Mouse (Mus musculus) kidney, adult 18-20 months (tissue): Measurements from ENCODE around the gene Med4.

ENCODE experiments used
- DNase-seq: peaks from one replicate; pipeline ENCODE4 v3.0.0; 2021

Med4 gene

DNA sequence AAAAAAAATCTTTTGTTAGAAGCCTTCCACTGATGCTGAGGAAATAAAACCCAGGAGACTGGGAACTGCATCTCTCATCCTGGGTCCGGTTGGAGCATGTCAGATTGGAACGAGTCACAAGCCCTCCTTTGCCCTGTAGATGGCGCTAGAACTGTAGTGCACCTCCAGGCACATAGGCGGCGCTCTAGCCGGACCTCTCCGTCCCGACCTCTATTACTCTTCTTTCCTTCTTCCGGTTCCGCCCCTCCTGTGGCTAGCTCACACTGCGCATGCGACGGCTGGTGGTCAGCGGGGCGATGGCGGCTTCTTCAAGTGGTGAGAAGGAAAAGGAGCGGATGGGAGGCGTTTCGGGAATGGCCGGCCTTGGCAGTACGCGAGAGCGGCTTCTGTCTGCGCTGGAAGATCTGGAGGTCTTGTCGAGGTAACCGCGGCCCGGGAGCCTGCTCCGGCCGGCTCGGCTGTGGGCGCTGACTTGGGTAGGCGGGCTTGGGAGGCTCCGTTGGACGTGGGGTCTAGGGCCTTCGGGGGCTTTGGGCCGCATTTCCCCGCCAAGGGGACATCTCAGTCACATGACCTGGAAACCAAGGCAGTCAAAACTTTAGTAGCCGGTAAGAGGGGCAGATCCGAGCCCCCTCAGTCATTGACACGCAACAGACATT is at the start of gene Med4:
Gene Med4 (plus strand): TSS at position 261 of the 659 bp plus-strand sequence.
- peak; percentile 96 for DNase-seq

DNA sequence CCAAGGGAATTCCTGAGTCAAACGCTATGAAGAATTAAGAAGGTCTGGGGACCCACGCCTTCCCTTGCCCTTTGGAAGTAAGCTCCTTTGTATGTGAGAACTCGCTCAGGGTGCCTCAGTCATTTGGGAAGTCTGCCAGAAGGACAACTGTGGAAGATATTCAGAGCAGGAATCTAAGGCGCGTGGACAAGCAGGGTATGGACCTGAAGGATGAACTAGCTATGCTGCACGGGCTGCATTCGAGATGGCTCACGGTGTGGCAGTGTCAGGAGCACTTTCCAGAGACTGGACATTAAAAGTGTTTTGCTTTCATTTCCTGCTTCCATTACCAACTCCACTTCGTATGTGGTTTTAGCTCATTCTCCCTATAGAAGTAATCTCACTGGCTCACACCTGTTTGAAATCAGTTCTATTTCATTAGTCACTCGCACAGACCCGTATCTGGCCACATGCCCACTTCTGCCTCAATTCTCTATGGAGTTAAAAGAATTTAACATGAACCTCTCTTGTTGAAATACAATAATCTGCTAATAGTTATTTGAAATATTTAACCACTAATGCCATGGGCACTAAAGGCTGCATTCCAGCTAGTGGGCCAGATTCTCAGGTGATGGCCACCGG is 49.2 kb upstream of the Med4 start:
- no peak for DNase-seq

DNA sequence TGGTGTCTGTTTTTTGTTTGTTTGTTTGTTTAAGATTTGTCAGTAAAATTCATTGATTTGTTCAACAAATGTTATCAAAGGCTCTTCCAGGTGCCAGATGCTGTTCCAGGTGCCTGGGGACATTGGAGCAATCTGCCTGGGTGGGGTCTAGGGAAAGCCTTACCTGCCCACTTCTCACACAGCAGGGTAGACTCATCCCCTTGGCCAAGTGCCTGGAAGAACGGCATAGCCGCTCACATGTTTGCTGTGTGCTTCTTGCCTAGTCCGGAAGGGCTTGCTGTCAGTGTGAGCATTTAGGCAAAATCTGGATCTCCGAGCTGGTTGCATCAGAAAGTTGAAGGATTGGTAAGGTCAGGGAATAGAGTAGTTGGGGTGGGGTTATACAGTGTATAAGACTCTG is 47.6 kb upstream of the Med4 start:
- no peak for DNase-seq

DNA sequence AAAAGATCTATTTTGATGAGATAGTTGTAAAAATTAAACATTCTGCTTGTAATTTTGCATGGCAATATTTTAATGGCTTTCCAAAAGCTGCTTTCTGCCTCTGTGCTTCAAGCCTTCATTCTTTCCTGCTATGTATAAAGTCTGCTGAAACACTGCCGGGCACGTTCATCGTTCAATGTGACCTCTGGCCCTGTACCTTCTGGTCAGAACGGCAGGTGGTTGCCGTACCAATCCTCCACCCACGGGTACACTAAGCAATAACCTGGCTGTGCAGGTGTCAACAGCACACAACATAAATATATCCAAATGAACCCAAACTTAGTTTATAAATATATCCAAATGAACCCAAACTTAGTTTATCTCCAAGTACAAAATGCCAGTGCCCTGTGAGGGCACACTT is 42.1 kb upstream of the Med4 start:
- DNase-seq: peak; percentile 38

DNA sequence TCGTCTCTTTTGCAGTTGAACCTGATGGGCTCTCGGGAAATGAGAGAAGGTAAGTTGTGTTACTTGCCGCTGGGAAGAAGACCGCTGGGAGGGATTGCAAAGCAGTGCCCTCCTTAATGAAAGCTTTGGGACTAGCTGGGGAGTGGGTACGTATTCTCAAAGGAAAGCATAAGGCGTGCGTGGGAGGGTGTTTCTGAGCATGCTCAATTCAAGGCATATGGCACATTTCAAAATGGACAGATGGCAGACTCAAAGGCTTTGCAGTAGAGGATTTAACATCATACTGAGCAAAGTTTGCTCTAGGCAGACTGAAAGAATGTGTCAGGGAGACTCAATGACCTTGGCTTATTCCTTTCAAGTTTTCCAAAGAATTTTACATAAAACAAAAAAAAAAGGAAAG is 40.3 kb upstream of the Med4 start:
- DNase-seq: no peak

DNA sequence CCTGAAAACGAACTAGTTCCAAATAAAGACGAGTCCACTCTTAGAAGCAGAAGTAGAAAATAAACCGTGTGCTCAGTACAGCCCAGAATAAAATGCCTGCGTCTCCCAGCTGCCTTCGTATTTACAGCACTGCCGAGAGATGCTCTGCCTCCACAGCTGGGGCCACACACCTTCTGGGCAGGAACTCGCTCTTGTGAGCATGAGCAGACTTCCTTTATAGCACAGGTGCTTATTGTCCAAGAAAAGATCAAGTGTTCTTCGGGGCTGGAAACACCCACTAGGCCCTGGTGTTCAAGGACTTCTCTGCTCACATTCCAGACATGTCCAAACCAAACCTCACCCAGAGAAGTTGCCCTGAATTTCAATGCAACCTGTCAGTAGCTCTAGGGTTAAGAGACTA is 39.2 kb upstream of the Med4 start:
- DNase-seq: no peak

DNA sequence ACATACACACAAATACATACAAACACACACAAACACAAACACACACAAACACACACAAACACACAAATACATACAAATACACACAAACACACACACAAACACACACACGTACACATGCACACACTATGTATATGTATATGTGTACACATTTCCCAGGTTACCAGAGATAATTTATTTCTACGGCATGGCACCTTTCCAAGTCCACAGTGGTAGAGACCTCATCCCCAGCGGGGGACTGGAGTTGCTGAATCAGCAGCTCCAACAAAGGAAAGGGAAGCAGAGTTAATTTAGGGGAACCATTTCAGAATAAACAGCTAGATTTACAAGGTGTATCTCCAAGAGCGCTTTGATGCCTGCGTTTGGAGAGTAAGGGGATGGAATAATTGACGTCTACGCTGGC is 37.6 kb upstream of the Med4 start:
- DNase-seq: no peak

DNA sequence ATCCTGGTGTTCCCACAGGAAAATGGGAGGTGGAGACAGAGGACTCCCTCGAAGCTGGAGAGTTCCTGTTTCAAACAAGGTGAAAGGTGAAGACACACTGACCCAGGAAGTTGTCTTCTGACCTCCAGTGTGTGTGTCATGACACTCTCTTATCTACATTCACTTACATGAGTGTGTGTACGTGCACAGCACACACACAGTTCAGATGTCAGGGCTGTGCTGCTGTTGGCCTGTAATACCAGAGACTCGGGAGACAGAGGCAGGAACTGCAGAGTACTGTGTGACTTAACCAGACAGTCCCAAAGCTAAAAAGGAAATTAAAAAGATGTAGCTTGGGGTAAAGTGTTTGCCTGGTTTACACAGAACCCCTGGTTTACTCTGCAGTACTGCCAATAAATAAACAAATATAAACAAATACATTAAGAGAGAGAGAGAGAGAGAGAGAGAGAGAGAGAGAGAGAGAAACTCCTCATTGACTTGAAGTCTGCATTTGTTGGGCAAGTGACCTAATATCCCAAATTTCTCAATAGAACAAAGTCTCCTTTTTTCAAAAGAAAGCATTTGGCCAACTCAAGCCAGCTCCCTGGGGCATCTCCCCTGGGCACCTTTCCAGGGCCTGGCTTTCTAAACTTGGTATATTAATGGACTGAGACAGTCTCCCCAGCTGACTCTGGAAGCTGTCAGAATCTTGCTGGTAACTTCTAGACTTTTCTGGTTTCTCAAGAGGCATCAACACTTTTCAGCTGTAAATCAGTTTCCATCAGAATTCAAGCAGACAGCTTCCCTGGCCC is 36.0 kb upstream of the Med4 start:
- peak; percentile 73 for DNase-seq

DNA sequence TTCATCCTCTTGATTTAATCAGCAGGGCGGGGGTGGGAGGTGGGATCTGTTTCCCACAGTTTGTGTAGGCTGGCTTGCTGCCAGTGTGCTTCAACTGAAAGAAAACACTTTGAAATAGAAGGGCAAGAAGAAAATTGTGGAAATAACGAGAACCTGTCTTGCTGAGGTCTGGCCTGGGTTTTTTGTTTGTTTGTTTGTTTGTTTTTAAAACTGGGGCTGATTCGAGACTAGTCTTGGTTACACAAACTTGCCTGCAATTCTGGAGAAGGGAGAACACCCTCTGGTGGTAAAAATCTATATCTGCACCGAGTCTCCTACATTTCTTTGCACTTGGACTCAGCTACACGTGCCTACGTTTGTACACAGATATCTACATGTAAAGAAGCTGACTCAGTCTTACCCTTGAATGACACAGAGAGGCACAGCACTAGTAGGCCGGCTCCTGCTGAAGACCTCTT is 35.2 kb upstream of the Med4 start:
- peak; percentile 52 for DNase-seq

DNA sequence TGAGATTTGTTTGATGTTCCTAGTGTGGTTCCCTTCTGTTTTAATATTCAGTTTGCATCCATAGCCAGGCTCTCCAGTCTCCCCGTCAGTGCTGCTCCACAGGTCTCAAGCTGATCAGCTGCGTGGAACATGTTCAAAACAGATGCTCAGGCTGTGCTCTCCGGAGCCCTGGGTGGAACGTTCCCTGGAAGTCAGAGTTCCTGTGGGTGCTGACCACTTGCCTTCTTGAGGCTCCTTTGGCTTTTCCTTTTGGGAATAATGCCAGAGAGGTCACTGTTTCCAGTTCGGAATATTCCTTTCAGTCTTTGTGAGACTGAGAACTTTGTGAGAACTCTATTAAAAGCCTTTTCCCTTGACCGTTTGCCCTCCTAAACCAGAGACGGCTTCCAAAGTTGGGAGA is 34.3 kb upstream of the Med4 start:
- DNase-seq: peak; percentile 43

DNA sequence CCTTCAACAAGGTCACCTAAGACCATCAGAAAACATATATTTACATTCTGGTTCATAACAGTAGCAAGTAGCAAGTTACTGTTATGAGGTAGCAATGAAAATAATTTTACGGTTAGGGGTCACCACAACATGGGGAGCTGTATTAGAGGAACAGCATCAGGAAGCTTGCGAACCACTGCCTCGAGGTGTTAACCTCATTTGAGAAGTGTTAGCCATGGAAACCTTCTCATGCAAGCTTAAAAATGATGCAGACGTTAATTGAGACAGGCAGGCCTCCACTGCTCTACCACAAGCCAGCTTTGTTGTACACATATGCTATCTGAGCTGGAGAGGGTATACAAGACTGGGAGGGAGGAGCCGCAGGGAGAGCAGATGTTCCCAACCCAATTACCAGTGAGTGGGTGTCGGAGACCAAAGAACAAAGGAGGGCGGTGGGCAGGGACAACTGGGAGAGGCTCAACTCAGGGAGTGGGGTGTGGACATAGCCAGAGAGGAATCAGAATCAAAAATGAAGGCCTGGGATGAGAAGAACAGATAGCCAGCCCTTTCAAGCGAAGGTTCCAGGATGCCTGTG is 33.4 kb upstream of the Med4 start:
- no peak for DNase-seq

DNA sequence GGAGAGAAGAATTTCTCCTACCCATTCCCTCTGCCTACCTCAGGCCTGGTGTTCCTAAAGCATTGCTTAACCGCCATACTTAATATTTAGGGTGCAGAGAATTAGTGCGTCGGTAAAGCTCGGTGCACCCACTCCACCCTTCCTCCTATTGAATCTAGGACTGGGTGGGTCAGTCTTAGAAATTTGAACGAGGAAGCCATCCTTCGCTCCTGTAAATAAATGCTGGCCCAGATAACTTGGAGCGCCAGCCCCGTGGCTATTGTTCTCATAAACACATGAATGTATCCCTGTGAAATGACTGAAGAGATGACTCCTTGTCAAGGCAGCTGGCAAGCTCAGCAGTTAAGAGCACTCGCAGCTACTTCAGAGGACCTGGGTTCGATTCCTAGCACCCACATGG is 32.7 kb upstream of the Med4 start:
- DNase-seq: no peak

DNA sequence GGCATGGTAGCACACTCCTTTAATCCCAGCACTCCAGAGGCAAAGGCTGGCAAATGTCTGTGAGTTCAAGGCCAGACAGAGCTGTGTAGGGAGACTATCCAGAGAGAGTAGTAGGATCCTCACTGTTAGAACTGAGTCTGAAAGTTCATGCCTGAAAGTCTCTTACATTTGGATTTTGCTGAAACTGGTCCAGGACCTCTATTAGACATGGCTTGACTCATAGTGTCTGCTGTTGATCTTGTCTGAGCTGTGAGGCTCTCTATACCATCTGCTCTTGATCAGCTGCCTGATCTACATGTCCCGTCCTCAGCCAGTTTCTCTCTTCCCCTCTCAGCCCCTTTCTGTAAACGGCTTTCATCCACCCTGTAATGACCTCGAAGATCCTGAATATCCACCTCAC is 31.5 kb upstream of the Med4 start:
- no peak for DNase-seq

DNA sequence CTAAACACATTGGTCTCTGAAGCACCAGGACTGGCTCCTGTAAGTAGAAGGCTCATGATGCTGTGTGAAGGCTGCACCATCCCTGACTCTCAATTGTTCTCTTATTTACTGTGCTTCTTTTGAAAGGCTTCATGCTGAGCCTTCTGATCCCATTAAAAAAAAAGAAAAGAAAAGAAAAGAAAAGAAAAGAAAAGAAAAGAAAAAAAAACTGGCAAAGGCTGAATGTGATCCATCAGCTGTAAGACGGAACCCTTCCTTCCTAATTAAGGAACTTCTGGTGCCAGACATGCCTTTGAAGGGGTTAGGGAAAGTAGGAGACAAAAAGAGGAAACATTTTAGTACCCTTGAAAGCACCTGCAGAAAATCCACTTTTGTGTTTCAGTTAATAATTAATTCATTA is 30.1 kb upstream of the Med4 start:
- DNase-seq: no peak

DNA sequence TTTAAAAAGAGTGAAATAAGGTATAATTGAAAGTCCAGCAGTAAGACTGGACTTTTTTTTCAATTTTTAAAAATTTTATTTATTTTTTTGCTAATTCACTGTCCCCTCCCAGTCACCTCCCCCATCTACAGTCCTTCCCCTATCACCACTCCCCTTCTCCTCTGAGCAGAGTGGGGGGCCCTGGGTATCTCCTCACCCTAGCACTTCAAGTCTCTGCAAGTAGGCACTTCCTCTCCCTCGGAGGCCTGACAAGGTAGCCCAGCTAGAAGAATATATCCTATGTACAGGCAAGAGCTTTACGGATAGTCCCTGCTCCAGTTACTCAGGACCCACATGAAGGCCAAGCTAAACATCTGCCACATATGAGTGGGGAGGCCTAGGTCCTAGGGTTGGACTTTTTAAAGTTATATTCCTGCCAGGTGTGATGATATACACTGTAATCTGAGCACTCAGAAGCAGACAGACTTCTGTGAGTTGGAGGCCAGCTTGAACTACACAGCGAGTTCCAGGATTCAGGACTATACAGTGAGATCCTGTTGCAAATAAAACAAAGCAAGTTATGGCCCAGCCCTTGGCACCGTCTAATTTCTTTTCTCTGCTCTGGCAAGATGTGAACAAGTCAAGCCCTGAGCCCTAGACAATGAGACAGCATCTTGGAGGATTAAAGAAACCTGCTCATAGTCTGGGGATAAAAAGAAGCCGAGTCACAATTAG is 26.2 kb upstream of the Med4 start:
- no peak for DNase-seq

DNA sequence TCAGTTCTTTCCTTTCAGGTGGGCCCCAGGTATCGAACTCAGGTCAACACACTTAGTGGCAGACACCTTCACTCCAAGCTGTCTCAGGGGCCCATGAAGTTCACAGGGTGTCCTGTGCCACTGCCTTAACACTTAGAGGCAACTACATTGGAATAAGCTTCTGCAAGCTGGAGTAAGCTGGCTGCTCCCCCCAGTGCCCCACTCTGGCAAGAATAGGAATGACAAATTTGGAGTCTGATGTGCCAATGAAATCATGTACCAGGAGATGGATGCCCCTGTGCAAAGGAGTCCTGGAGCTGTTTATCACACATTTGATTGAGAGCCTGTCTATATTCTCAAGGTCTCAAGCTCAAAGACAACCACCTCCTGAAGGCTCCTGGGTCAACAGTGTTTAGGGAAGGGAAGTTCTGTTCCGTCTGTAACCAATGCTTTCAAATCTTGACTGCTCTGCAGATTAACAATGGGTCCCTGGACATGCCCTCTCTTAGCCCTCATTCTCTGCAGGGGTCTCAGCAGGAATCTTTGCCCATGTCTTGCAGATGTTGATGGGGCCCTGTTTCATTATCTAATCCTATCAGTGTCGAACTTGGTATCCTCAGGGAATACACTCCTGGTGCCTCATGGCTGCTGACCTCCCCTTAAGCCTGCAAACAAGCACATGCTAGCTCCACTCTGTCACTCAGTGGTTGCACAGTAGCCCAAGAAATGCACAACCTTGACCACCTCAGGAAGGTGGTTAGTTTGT is 25.3 kb upstream of the Med4 start:
- no peak for DNase-seq

DNA sequence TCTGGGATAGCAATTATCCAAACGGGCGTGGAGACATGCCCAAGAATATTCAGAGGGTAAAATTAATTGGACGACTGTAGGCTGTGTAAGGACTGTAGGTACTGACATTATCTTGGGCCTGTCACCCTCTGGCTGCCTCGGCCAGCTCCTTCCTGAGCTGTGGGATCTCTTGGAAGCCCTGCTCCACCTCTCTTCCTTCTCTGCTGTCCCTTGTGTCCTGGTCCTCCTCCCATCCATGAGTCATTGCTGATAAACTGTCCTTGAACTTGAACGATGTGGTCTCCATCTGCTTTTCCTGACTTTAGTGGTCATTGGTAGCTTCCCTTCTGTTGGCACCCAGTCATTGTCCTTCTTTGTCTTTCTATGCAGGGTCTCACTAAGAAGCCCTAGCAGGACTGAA is 23.2 kb upstream of the Med4 start:
- DNase-seq: no peak

DNA sequence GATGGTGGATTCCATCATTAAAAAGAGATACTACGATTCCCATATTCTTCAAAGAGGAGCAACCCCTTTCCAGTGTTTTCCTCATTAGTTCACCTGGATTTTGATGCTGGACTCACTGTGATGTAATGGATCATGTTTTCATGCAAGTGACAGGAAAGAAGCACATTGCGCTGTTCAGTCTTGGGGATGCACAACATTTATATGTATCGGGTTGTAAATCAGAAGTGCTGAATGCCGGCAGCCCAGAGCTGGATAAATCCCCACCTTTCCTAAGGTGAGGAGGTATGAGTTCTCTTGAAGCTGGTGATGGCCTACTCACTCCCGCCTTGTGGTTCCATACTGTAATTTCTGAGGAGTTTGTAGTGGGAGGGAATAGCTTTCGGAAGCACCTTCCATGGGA is 16.5 kb upstream of the Med4 start:
- DNase-seq: no peak

DNA sequence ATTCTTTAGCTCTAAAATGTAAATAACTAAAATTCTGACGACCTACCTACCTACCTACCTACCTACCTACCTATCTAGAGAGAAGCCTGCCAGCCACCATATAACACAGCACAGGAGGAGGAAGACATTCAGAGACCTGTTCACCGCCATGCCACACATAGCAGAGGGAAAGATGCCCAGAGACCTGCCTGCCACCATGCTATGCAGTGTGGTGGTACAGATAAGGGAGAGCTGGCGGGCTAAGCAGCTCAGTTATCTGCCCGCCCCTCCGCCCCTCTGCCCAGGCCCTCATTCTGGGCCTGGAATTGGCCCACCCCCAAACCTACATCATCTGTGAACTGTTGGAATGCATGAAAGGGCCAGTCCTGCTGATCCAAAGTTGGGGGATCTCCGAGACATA is 15.7 kb upstream of the Med4 start:
- no peak for DNase-seq

DNA sequence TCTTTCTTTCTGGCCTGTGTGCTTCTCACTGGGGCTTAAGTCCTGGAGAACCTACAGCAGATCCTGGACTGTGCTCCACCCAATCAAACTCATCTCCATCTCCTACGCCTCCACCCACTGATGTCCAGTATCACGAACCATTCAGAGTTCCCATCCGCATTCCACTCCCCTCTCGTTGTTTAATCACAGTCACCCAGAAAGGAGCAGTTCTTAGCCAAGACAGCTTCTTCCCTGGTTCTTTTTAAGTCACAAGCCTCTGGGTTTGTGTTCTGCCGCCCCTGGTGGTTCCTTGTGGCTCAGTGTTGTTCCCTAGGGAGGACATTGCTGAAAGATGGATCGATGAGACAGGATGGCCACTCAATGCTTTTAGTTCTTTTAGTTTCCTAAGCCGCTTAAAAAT is 14.1 kb upstream of the Med4 start:
- DNase-seq: no peak

DNA sequence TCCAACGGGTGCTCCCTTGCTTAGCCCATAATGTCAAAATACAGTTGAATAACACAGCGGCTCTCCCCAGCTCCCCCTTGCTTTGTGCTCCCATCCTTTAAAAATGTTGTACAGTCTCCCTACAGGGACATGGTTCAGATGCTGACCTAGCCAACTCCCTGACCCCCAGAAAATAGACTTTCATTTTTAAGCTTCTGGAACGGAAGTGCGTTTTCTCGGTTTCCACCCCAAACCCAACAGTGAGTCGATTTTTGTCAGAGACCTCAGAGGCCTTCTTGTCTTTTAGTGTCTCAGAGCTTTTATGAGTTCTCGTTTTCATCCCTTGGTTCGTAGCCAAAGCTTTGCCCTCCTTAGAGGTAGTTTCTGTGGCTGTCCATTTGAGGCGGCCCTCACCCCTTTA is 8.5 kb upstream of the Med4 start:
- no peak for DNase-seq

DNA sequence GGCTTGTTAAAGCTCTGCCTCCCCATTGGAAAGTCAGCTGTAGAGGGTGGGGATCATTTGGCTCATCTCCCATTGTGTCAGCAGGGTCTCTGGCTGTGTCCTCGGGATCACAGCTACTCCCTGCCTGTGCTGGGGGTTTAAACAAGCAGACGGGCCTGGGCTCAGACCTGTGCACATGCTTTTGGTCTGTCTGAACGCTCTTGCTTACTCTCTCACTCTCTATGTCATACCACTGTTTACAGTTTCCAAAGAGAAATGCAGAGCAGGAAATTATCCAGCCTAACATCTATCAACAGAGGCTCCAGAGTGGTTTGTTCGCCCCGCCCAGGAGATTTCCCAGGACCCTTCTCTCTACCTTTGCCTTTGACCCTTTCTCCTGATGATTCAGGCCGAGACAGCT is 8.1 kb upstream of the Med4 start:
- no peak for DNase-seq
